ENCODE assay signal across 19 mouse cellular contexts in genomic region chr4:106927034-106927433, GRCm38 (mm10). TPM values are rescaled to one million over a fixed set of nuclear protein-coding genes. Genes with fewer than 3 reads are reported as not detected.
DNase-seq lines count a peak whose midpoint lies in the region; ATAC-seq lines count a peak whose summit lies in the region.
"Had no signal": no experiment of that assay in that cellular context is flagged by ENCODE, and none has a peak within 500 bp of the region (broad histone marks: within the 10 kb centered on the region; RNA-seq: fewer than 3 reads in every experiment).

No protein-coding gene starts in this region.

- no peak overlapping the region for H3K4me3 ChIP-seq in hindbrain, embryonic 13.5 days
- H3K4me3 ChIP-seq in hindbrain, embryonic 10.5 days = no peak overlapping the region
- H3K4me3 ChIP-seq in liver, embryonic 13.5 days (replicated peaks) = no peak overlapping the region
- H3K4me3 ChIP-seq in liver, embryonic 11.5 days (ENCODE audit: low read depth, low read length) = no peak overlapping the region
- H3K4me3 ChIP-seq: embryonic facial prominence, embryonic 12.5 days; embryonic facial prominence, embryonic 15.5 days; heart, adult 2 months; heart, embryonic 10.5 days; heart, embryonic 13.5 days; hindbrain, embryonic 12.5 days had no signal

- H3K9ac ChIP-seq in hindbrain, embryonic 13.5 days = no peak overlapping the region
- no peak overlapping the region for H3K9ac ChIP-seq in liver, embryonic 13.5 days
- no peak overlapping the region for H3K9ac ChIP-seq in liver, embryonic 11.5 days (ENCODE audit: low read depth, low read length)
- H3K9ac ChIP-seq: embryonic facial prominence, embryonic 12.5 days; embryonic facial prominence, embryonic 15.5 days; forebrain, postnatal 0 days; heart, embryonic 13.5 days; hindbrain, embryonic 12.5 days had no signal

- DNase-seq in hindbrain, embryonic 10.5 days (ENCODE audit: low spot score) = no peak
- no peak for DNase-seq in liver, embryonic 13.5 days
- DNase-seq in liver, embryonic 11.5 days (ENCODE audit: low spot score) = no peak
- peak; percentile 47 for DNase-seq in retina, postnatal 1 day
- DNase-seq in retina, embryonic 14.5 days (ENCODE audit: low spot score) = no peak
- DNase-seq: adrenal gland, adult 2 months; forebrain, postnatal 0 days; heart, adult 2 months; heart, postnatal 14 days; heart, postnatal 4 days had no signal

- 0 out of 2 replicates have a peak overlapping the region, but pooled peaks have one; percentile 62 for H3K27ac ChIP-seq in hindbrain, embryonic 13.5 days
- no peak overlapping the region for H3K27ac ChIP-seq in hindbrain, embryonic 10.5 days
- 0 out of 2 replicates have a peak overlapping the region, but pooled peaks have one; percentile 72 for H3K27ac ChIP-seq in liver, embryonic 13.5 days
- H3K27ac ChIP-seq in liver, embryonic 11.5 days (ENCODE audit: low read depth, low read length) = no peak overlapping the region
- H3K27ac ChIP-seq: embryonic facial prominence, embryonic 12.5 days; embryonic facial prominence, embryonic 15.5 days; heart, adult 2 months; heart, embryonic 10.5 days; heart, embryonic 13.5 days; hindbrain, embryonic 12.5 days had no signal

- no peaks in the 10 kb centered on the region for H3K9me3 ChIP-seq in hindbrain, embryonic 13.5 days
- no peaks in the 10 kb centered on the region for H3K9me3 ChIP-seq in hindbrain, embryonic 10.5 days
- H3K9me3 ChIP-seq in liver, embryonic 13.5 days (replicated peaks) = no peaks in the 10 kb centered on the region
- H3K9me3 ChIP-seq in liver, embryonic 11.5 days (ENCODE audit: control insufficient read depth, low read length) = no peaks in the 10 kb centered on the region
- H3K9me3 ChIP-seq: embryonic facial prominence, embryonic 12.5 days; embryonic facial prominence, embryonic 15.5 days; heart, embryonic 10.5 days; heart, embryonic 13.5 days; hindbrain, embryonic 12.5 days had no signal

- peaks cover 68% of the 10 kb centered on the region for H3K36me3 ChIP-seq in hindbrain, embryonic 13.5 days
- peaks cover 100% of the 10 kb centered on the region for H3K36me3 ChIP-seq in hindbrain, embryonic 10.5 days
- peaks cover 84% of the 10 kb centered on the region for H3K36me3 ChIP-seq in liver, embryonic 13.5 days
- H3K36me3 ChIP-seq in liver, embryonic 11.5 days (ENCODE audit: control insufficient read depth, insufficient read depth, low read length) = peaks cover 17% of the 10 kb centered on the region; the same call in 1 of the 2 replicates

- no peak for ATAC-seq in hindbrain, embryonic 13.5 days (ENCODE audit: low FRiP score)
- ATAC-seq in liver, embryonic 13.5 days (ENCODE audit: low read depth) = no peak
- ATAC-seq in liver, embryonic 11.5 days (replicated peaks; ENCODE audit: low FRiP score) = no peak
- ATAC-seq: CD4-positive, CD25-positive, alpha-beta regulatory T cell, adult 4 months; forebrain, embryonic 14.5 days; forebrain, postnatal 0 days; hindbrain, embryonic 16.5 days had no signal

- WGBS in hindbrain, embryonic 13.5 days = 76% methylated on average over 6 of the region's 6 CpGs
- WGBS in hindbrain, embryonic 10.5 days = 88% methylated on average over 6 of the region's 6 CpGs
- 93% methylated on average over 6 of the region's 6 CpGs for WGBS in liver, embryonic 13.5 days (ENCODE audit: insufficient replicate concordance)
- WGBS in liver, embryonic 11.5 days = 92% methylated on average over 6 of the region's 6 CpGs

- H3K27me3 ChIP-seq in hindbrain, embryonic 13.5 days = no peaks in the 10 kb centered on the region
- H3K27me3 ChIP-seq in hindbrain, embryonic 10.5 days (ENCODE audit: insufficient read depth, poor library complexity, severe bottlenecking) = no peaks in the 10 kb centered on the region
- H3K27me3 ChIP-seq in liver, embryonic 13.5 days = no peaks in the 10 kb centered on the region
- no peaks in the 10 kb centered on the region for H3K27me3 ChIP-seq in liver, embryonic 11.5 days (replicated peaks; ENCODE audit: control insufficient read depth, insufficient read depth, low read length)
- H3K27me3 ChIP-seq: embryonic facial prominence, embryonic 12.5 days; embryonic facial prominence, embryonic 15.5 days; heart, embryonic 13.5 days; hindbrain, embryonic 12.5 days had no signal

- H3K4me2 ChIP-seq in hindbrain, embryonic 13.5 days = no peak overlapping the region
- no peak overlapping the region for H3K4me2 ChIP-seq in liver, embryonic 13.5 days
- H3K4me2 ChIP-seq in liver, embryonic 11.5 days = no peak overlapping the region
- H3K4me2 ChIP-seq: embryonic facial prominence, embryonic 12.5 days; embryonic facial prominence, embryonic 15.5 days; heart, embryonic 13.5 days; hindbrain, embryonic 12.5 days had no signal

- H3K4me1 ChIP-seq in hindbrain, embryonic 13.5 days (replicated peaks) = peaks cover 90% of the 10 kb centered on the region
- H3K4me1 ChIP-seq in hindbrain, embryonic 10.5 days (replicated peaks) = peaks cover 67% of the 10 kb centered on the region
- peaks cover 75% of the 10 kb centered on the region for H3K4me1 ChIP-seq in liver, embryonic 13.5 days (replicated peaks)
- H3K4me1 ChIP-seq in liver, embryonic 11.5 days (replicated peaks; ENCODE audit: control insufficient read depth, insufficient read depth, low read length) = peaks cover 42% of the 10 kb centered on the region

RNA-seq across cellular contexts. Expression of gene Ssbp3, which starts 16.5 kb away (rescaled TPM):
- 179 and 180 TPM in 2 replicates for polyA plus RNA-seq in hindbrain, embryonic 13.5 days (2015; fragmentation: Nextera tagmentation; extraction: Ambion mirVana)
- polyA plus RNA-seq in hindbrain, embryonic 10.5 days (2016; fragmentation: Nextera tagmentation; extraction: Ambion mirVana) = 140 and 180 TPM in 2 replicates
- polyA plus RNA-seq in liver, embryonic 13.5 days (2015; fragmentation: Nextera tagmentation; extraction: Ambion mirVana) = 55.5 and 64.8 TPM in 2 replicates
- polyA plus RNA-seq in liver, embryonic 11.5 days (2014; fragmentation: Nextera tagmentation; extraction: Ambion mirVana) = 71.1 and 89.0 TPM in 2 replicates

Comparison
In these comparisons a context has a peak if more than half of its experiments do, and no peak if none do; other contexts are left out.
1. H3K27ac ChIP-seq: peak in hindbrain, embryonic 13.5 days (single experiment) and liver, embryonic 13.5 days (single experiment); none in hindbrain, embryonic 10.5 days (single experiment) and liver, embryonic 11.5 days (single experiment).